Mouse (Mus musculus): ENCODE data around the gene Ndufa10.

GRCm38 (mm10) chr1:92434986-92435385, 38.7 kb downstream of the Ndufa10 start:
- no peak for TF ChIP-seq CTCF (IDR thresholded peaks at IDR 0.05; ENCODE audit: extremely low read depth, insufficient read depth, low read length)
- TF ChIP-seq POLR2A (IDR thresholded peaks at IDR 0.05; ENCODE audit: extremely low read depth, insufficient read depth, low read length): no peak
